Mouse (Mus musculus): ENCODE results near the gene Ubl7.

Gene Ubl7

DNA sequence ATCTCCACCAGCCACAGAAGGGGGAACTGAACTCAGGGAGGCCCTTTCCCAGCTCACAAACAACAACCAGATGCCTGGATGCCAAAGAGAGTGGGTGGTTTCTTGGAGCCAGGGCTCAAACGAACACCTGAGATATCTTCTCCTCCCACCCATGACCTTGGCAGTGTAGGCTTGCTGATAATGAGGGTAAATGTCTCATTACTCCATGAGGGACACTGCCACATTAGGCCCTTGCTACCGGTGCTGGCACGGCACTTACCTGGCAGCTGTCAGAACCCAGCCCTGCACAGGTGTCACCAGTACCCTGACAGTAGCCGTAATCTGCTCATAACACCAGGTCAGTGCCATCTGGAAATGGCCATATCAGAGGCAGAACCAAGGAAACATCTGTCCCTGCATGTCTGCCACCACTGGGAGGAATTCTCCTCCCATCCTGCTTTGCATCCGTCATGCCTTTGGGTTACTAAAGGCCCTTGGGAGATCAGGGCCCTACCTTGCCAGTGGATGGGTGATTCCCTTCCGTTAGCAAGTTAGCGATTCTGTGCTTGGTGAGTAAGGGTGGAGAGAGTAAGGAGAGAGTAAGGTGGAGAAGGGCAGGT is 37.7 kb downstream of the Ubl7 start:
- DNase-seq (ENCODE audit: low read depth): no peak

DNA sequence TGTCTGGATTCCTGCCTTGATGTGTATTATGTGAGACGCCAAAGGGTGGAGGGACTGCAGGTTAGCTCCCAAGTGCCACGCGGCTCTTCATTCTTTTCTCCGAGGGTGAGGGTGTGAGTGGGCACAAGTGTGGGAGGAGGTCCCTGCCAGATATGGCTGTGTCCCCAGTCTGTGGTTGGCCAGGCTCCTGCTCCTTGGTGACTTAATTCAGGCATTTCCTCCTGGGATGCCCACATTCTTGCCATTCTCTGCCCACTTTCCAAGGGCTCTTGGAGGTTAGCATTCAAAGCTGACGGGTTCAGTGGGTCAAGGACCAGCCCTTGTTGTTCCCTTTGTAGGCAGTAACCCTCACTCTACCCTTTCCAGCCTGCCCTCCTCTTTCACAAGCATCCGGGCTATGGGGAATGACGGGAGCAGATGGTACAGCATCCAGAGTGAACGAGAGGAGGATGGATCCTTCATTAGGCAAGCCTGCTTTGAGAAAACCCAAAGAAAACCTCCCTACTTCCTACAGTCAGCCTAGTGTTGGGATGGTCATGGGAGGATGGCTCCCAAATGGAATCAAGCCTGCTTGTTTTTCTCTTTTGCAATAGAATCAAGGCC is 38.4 kb downstream of the Ubl7 start:
- no peak for DNase-seq (ENCODE audit: low read depth)

DNA sequence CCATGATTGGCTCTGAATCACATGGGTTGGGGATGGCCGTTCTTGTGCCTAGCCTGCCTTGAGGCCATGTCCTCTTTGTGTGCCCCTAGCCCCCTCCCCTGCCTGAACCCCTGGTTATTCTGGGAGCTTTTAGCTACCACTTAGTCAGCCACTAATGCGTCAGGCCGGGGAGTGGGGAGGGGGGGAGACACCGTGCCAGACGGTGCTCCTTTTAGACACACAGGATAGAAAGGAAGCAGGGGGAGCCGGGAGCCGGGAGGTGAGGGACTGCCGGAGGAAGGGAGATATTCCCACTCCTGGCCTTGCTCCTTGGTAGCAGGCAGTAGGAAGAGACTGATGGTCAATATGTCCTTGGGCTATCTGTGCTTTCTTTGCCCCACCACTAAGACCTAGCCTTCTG is 39.1 kb downstream of the Ubl7 start:
- DNase-seq (ENCODE audit: low read depth): no peak

DNA sequence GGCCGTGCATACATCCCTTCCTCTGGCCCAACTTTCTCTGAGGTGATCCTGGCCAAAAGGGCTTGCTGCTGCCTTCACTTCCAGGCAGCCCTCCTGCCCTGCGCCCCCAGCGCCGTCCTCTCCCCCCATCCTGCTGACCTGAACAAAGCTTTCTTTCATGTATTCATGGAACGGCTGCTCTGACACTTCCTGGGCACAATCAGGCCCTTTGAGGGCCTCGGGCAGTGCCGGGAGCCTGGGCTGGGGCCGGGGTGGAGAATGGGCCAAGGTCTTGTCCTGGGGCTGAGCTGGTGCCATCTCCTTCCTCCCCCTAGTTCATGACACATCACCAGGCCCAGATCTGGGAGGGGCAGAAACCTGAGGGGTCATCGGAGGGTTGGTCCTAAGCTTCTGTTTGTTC is 39.7 kb downstream of the Ubl7 start:
- no peak for DNase-seq (ENCODE audit: low read depth)

DNA sequence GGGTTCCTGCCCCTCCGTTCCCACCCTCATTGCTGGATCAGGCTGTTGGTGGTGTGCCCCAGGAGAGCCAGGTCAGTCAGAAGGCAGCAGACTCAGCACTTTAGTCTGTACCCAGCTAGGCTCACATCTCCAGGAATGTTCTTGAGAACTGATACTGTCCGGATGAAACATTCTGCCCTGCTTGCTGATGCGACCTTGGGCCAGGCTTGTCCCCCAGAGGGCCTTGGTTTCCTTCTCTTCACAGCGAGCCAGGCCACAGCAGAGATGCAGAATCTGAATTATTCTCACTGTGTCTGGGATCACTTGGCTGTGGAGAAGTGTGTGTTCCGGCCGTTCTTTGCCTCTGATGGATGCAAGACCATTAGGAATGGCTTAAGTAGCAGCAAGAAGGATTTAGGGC is 41.2 kb downstream of the Ubl7 start:
- no peak for DNase-seq (ENCODE audit: low read depth)

DNA sequence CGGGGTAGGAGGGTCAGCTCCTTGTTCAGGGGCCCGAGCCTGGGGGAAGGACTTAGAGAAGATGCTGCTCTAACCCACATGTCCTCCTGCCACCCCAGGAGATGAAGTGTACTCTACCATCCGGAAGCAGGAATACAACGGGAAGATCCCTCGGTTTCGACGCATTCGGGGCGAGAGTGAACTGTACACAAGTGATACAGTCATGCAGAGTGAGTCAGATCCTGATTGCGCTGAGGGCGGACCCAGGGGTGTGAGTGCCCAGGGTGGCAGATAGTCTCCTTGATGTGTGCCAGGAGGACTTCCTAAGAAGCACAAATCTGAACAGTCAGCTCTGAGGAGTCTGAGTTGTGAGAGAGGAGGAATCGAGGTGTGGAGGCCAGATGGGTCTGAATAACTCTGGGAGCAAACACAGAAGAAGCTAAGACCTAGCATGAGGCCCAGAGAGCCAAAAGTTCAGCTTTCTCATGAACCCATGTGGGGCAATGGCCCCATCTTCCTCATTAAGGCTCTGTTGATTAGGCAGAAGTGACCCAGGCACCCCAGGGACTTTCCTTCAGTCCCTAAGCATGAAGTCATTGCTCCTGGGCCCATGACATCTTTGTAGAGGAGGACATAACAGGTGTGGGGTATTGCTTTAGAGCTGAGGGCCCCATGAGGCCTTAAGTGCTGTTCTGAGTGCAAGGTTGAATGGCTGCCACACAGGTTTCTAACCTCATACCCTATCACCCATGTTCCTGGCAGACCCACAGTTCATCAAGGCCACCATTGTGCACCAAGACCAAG is 44.4 kb downstream of the Ubl7 start:
- no peak for DNase-seq (ENCODE audit: low read depth)

DNA sequence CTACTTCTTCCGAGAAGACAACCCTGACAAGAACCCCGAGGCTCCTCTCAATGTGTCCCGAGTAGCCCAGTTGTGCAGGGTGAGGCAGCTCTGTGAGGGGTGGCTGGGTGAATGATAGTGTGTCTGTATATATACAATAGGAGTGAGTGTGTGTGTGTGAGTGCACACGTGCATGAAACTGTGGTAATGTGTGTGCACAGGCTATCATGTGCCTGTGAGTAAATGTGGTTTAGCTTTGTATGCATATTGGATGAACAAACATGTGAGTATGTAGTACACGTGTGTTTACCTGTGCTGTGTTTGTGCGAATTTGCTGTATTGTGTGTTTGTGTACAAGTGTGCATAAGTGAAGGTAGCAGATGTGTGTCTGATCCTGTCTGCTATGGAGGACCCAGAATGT is 45.0 kb downstream of the Ubl7 start:
- DNase-seq (ENCODE audit: low read depth): no peak

DNA sequence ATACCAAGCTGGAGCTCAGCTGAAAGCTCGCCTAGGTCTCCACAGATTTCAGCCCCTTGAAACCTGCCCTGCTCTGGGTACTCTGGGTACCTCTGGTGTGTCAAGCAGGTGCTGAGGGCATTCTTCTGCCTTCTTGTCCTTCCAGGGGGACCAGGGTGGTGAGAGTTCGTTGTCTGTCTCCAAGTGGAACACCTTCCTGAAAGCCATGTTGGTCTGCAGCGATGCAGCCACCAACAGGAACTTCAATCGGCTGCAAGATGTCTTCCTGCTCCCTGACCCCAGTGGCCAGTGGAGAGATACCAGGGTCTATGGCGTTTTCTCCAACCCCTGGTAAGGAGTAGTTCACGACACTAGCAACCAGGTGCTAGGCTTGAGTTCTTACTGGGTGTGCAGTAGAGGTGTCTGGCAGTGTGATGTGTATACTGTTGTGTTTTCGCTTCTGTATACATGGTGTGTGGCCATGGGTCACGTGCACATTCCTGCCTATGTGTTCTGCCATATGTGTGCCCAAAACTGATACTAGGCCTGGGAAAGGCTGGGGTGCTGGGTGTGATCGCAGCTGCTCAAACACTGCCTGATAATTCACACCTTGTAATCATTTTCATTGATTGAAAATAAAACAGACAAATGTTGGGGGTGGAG is 45.5 kb downstream of the Ubl7 start:
- DNase-seq (ENCODE audit: low read depth): no peak

DNA sequence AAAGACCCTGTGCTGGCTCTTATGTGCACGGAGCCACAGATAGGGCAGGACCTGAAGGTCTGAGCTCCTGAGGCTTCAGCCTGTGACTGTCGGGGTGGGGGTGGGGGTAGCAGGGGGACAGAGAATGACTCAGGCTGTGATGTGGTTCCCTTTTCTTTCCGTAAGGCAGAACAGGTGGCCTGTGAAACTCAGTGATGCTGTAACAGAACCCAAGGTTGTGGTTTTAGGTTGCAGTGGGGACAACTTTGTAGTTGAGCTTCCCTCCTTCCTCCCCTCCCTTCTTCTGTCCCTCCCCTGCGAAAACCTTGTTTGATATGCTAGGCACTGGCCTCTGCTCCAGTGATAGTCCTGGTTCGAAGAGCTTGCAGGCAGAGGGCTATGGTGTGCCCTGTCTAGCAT is 46.1 kb downstream of the Ubl7 start:
- no peak for DNase-seq (ENCODE audit: low read depth)

DNA sequence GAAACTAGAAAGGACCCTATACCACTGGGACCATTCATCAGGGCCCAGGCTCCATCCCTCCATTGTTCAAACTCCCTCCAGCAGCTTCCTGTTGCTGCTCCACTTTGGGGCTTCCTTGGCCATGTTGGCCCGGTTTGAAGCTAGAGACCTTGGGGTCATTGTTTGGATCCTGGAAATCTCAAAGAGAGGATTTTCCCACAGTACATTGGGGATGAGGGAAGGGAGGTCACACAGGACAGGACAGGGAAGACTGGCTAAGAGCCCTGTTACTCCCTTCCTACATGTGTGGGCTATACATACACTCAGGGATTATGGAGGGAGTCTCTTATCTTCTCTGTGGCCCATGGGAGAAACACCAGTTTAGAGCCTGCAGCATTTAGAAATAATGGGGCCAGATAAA is 47.8 kb downstream of the Ubl7 start:
- DNase-seq (ENCODE audit: low read depth): no peak

DNA sequence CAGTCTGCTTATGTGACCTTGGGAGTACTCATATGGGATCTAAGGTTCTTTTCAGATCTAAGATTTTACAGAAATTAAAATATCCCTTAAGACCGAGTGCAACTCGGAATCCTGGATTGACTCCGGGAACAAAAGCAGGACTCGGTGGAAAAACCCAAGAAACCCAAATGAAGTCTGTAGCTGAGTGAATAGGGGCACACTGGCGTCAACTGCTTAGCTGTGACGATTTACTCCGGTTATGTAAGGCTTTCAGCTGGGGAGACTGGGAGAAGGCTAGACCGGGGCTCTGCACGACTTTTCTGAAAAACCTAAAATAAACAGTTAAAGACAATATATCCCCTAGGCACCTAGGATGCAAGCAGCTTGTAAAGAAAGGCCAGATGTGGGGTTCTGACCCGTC is 48.6 kb downstream of the Ubl7 start:
- no peak for DNase-seq (ENCODE audit: low read depth)

DNA sequence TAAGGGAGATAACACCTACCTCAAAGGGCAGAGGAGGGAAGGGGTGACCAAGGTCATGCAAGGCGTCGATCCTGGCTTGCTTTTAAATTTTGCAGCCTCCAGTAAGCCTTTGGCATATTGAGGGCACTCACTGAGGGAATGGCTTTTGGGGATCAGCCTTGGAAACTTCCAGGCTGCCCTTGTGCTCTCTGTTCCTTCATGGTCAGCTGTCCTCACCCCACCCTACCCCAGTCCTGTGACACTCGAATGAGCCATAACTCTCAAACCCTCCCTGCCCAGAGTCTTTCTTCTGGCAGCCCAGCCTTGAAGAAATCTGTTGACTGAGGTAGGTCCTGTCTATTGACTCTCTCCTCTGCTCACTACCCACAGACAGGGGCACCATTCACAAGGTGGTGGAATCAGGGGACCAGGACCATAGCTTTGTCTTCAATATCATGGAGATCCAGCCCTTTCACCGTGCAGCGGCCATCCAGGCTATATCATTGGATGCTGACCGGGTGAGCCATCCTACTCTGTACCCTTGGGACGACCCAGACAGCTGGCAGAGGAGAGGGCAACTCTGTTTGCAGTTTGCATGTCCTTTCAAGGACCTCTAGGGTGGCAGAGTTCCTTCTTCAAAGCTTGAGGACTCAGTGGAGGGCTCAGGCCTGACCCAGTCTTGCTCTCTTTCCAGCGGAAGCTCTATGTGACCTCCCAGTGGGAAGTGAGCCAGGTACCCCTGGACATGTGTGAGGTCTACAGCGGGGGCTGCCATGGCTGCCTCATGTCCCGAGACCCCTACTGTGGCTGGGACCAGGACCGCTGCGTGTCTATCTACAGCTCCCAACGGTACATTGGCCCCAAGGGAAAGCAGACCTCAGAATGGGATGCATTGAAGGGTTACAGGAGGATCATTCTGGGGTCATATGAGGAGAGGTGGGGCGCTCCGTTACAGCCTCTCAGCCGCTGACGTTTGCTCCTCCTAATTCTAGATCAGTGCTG is 49.4 kb downstream of the Ubl7 start:
- DNase-seq (ENCODE audit: low read depth): no peak

DNA sequence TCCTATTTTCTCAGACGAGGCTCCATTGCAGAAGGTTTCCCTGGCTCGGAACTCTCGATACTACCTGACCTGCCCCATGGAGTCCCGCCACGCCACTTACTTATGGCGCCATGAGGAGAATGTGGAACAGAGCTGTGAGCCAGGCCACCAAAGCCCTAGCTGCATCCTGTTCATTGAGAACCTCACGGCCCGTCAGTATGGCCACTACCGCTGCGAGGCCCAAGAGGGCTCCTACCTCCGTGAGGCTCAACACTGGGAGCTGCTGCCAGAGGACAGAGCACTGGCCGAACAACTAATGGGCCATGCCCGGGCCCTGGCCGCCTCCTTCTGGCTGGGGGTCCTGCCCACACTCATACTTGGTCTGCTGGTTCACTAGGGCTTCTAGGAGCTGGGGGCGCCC is 50.4 kb downstream of the Ubl7 start:
- no peak for DNase-seq (ENCODE audit: low read depth)

DNA sequence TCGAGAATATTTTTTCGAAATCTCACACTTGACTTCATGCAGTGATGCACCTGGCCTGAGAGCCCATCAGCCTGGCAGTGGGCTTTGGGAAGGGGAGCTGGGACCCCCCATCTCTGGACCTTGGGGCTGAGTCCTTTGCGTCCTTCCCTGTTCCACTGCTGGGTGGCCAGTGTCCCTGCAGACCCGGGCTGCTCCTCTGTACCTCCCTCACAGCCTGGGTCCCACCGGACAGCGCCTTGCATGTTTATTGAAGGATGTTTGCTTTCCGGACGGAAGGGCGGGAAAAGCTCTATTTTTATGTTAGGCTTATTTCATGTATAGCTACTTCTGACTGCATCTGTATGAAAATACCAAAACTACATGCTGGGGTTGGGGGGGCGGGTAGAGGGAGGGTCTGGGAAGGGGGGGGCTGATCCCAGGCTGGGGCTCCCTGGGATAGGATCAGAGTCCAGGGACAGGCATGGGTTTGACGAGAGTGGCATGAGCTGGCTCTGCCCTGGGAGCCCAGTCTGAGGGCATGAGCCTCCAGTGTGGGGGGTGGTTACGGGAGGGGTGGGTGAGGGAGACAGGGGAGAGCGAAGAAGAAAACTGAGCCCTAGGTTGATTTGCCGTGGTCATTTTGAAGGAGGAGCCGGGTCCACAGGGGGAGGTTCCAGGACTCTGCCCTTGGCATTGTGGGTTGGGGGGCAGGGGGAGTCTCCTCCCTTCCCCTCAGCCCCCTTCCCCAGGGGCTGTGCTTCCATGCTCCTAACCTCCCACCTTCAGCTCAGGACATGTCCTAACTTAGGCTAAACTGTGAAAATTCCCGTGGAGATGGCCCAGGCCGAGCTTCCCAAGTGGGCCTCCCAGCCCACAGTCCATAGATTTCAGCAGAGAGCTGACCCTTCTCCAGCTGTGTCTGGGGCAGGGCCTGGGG is 51.3 kb downstream of the Ubl7 start:
- no peak for DNase-seq (ENCODE audit: low read depth)

DNA sequence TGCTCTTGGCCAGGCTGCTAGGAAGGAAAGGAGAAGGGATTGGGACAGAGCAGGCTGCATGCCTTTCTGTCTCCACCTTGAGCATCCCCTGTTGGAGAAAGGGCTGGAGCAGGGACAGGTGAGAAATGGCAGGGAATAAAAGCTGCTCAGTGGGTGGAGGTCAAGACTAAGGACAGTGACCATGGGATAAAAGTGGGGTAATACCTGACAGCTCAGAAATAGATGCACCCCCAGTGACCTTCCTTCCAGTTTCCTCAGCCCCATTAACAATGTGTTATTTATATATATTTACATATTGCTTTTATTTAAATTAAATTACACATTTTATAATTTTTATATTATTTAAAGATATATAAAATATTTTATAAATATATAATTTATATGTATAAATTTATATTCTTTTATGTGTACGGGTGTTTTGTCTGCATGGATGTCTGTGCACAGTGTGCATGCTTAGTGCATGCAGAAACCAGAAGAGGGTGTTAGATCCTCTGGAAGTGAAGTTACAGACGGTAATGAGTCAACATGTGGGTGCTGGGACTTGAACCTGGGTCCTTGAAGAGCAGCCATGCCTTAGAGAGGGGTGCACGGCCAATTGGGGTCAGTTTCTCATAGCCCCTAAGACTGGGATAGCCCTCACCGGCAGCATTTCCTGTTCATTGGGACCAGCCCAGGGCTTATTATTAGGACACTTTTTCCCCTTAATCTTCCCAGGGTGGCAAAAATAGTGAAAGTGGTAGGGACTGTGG is 52.6 kb downstream of the Ubl7 start:
- no peak for DNase-seq (ENCODE audit: low read depth)

DNA sequence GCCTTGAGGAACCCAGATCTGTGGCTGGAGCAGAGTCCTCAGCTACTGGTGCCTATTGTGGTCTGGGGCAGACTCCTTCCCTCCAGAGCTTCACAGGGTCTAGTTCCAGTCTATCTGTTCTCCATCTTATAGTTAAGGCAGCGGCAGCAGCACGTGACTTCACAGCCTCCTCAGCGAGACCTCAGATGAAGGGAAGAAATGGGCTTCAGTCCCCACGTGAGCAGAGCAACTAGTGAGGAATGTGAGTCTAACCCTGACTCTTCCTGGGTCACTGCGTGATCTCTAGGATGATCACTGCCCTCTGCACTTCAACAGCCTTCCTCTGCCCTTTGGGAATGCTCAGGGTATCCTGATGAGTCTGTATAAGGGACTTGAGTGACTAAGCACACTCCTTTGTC is 53.2 kb downstream of the Ubl7 start:
- no peak for DNase-seq (ENCODE audit: low read depth)

DNA sequence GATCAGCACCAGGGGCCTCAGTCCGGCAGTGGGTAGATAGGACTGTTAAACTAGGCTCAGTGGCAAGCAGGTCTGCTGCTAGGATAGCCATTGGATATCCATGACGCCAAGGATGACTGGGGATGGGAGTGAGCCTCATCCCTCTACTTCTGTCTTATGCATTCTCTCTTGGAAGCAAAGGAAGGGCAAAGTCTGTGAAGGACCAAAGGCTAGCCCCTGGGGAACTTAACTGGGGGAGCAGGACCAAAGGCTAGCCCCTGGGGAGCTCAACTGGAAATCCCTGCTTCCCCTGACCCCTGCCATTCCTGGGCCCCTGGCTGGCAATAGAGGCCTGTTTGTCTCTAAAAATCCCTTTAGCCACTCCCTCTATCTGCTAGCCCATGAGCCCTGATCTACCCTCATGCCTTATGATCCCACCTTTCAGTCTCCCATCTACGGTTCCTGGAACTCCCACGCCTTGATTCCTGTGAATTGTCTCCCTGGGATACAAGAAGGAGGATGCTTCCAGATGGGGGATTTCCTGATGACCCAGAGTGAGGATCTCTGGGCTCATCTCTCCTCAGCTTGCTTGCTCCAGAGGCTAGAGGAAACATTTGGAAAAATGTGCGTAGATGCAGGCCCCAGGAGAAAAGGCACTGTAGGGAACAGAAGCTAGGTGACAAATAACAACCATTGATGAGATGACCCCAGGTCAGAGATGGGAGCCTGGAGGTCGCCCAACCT is 53.9 kb downstream of the Ubl7 start:
- DNase-seq (ENCODE audit: low read depth): no peak

DNA sequence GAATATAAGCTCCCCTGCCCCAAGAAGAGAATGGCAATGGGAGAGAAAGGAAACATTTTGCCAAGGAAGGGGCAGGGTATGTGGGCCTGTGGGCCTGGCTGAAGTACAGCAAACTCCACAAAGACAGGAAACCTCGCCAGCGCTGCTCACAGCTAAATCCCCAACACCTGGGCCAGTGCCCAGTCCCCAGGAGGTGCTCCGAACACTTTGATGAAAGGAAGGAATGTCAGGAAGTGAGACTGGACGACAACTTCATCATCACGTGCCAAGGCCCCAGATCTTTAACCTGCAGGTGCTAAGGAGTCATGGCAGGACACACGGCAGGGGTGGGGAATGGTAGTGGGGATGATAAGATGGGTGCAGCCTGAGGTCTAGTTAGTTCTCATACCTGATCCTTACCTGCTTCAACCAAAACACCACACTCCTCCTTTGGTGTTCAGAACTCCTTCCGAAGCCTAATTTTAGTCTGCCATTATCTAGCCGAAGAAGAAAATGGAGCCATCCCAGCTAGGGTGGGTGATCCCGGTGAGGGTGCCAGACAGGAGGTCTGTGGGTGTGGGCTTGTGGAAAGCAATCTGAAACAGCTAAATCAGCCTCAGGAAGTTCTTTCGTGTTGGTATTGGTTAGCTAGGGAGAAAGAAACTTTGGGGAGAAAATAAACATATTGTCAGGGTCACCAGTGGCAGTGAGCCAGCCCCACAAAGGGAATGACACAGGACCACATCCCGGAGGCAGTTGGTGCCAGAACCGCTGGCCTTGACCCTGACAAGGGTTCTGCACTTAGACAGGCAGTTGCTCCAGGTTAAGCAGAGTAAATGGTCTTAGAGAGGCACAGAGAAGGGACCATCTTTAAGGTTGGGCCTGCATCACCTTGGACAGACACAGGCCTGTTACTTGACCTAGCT is 54.8 kb downstream of the Ubl7 start:
- DNase-seq (ENCODE audit: low read depth): no peak
